Comparison of ENCODE assay signal across 8 mouse cellular contexts in genomic region chr8:64946441-64946819, GRCm38 (mm10). TPM values are rescaled to one million over a fixed set of nuclear protein-coding genes. Genes with fewer than 3 reads are reported as not detected.
DNase-seq lines count a peak whose midpoint lies in the region; ATAC-seq and TF ChIP-seq lines count a peak whose summit lies in the region.

No protein-coding gene starts in this region.

- H3K27ac ChIP-seq in cerebellum, adult 2 months (ENCODE audit: insufficient read depth, low read length) = no peak overlapping the region
- H3K27ac ChIP-seq in testis, adult 2 months (ENCODE audit: control insufficient read depth, insufficient read depth, low read depth, low read length) = peak overlapping the region; percentile 21; the same call in 1 of the 2 replicates
- H3K27ac ChIP-seq in limb, embryonic 12.5 days = no peak overlapping the region
- no peak overlapping the region for H3K27ac ChIP-seq in stomach, embryonic 16.5 days (ENCODE audit: low read length)

- WGBS in cerebellum, adult 2 months = 22% methylated on average over 8 of the region's 8 CpGs
- 54% methylated on average over 8 of the region's 8 CpGs for WGBS in limb, embryonic 12.5 days
- WGBS in stomach, embryonic 16.5 days = 50% methylated on average over 8 of the region's 8 CpGs

- H3K4me2 ChIP-seq in limb, embryonic 12.5 days = peak overlapping the region; percentile 69
- H3K4me2 ChIP-seq in stomach, embryonic 16.5 days (ENCODE audit: low read depth, low read length) = peak overlapping the region; percentile 66

- no peak for TF ChIP-seq CTCF in cerebellum, adult 2 months (IDR thresholded peaks at IDR 0.05; ENCODE audit: borderline replicate concordance, insufficient read depth, low read depth, low read length)
- no peak for TF ChIP-seq CTCF in testis, adult 2 months (IDR thresholded peaks at IDR 0.05; ENCODE audit: control insufficient read depth, insufficient read depth, insufficient replicate concordance, low read depth, low read length)

- no peak for TF ChIP-seq POLR2A in cerebellum, adult 2 months (IDR thresholded peaks at IDR 0.05; ENCODE audit: borderline replicate concordance, insufficient read depth, low read length)
- no peak for TF ChIP-seq POLR2A in testis, adult 2 months (IDR thresholded peaks at IDR 0.05; ENCODE audit: control insufficient read depth, low read depth, low read length)

- H3K9ac ChIP-seq in limb, embryonic 12.5 days (replicated peaks) = no peak overlapping the region
- H3K9ac ChIP-seq in stomach, embryonic 16.5 days (ENCODE audit: low read length) = peak overlapping the region; percentile 15; the same call in 1 of the 2 replicates

- H3K27me3 ChIP-seq in cerebellum, adult 2 months (ENCODE audit: control insufficient read depth, insufficient read depth, low read length) = no peaks in the 10 kb centered on the region
- H3K27me3 ChIP-seq in testis, adult 2 months (ENCODE audit: control insufficient read depth, insufficient read depth, low read length) = no peaks in the 10 kb centered on the region
- peaks cover 18% of the 10 kb centered on the region for H3K27me3 ChIP-seq in limb, embryonic 12.5 days
- H3K27me3 ChIP-seq in stomach, embryonic 16.5 days (ENCODE audit: control insufficient read depth, insufficient read depth, low read length) = no peaks in the 10 kb centered on the region; the same call in 1 of the 2 replicates

- H3K4me3 ChIP-seq in cerebellum, adult 2 months (replicated peaks; ENCODE audit: insufficient read depth, low read depth, low read length) = peak overlapping the region; percentile 69
- H3K4me3 ChIP-seq in testis, adult 2 months (ENCODE audit: control insufficient read depth, low read depth, low read length) = no peak overlapping the region
- H3K4me3 ChIP-seq in limb, embryonic 12.5 days (replicated peaks) = peak overlapping the region; percentile 79; the same call in 1 of the 2 replicates
- H3K4me3 ChIP-seq in stomach, embryonic 16.5 days (replicated peaks; ENCODE audit: low read length) = peak overlapping the region; percentile 28

- ATAC-seq in limb, embryonic 12.5 days (ENCODE audit: insufficient number of reproducible peaks, insufficient read depth, low FRiP score, low TSS enrichment, low read depth) = no peak
- no peak for ATAC-seq in stomach, embryonic 16.5 days (ENCODE audit: insufficient read depth, low FRiP score)

- no peaks in the 10 kb centered on the region for H3K36me3 ChIP-seq in testis, adult 2 months (ENCODE audit: control insufficient read depth, insufficient read depth, low read length)
- no peaks in the 10 kb centered on the region for H3K36me3 ChIP-seq in limb, embryonic 12.5 days
- H3K36me3 ChIP-seq in stomach, embryonic 16.5 days (ENCODE audit: control insufficient read depth, insufficient read depth, low read length) = no peaks in the 10 kb centered on the region

- no peaks in the 10 kb centered on the region for H3K9me3 ChIP-seq in limb, embryonic 12.5 days
- no peaks in the 10 kb centered on the region for H3K9me3 ChIP-seq in stomach, embryonic 16.5 days (replicated peaks; ENCODE audit: control insufficient read depth, low read length)

- peaks cover 2% of the 10 kb centered on the region; the same call in 1 of the 2 replicates for H3K4me1 ChIP-seq in cerebellum, adult 2 months (ENCODE audit: control insufficient read depth, insufficient read depth, low read length)
- peaks cover 6% of the 10 kb centered on the region for H3K4me1 ChIP-seq in testis, adult 2 months (ENCODE audit: control insufficient read depth, insufficient read depth, low read length)
- no peaks in the 10 kb centered on the region for H3K4me1 ChIP-seq in limb, embryonic 12.5 days (replicated peaks)
- H3K4me1 ChIP-seq in stomach, embryonic 16.5 days (ENCODE audit: control insufficient read depth, insufficient read depth, low read length) = no peaks in the 10 kb centered on the region

- DNase-seq in cerebellum, adult 2 months = no peak
- no peak for DNase-seq in cerebellum, postnatal 10 days
- no peak for DNase-seq in testis, postnatal 14 days (ENCODE audit: low spot score)
- DNase-seq in adrenal gland, adult 2 months = no peak
- no peak for DNase-seq in embryo, embryonic 10 days (ENCODE audit: low spot score)

RNA-seq across cellular contexts. Expression of gene Tmem192, which starts 0.6 kb away (rescaled TPM):
- 42.8 and 48.4 TPM in 2 replicates for polyA plus RNA-seq in cerebellum, adult 2 months (2012; rRNA removed)
- polyA plus RNA-seq in testis, adult 2 months (2012; rRNA removed) = 19.9 TPM in 2 replicates
- polyA plus RNA-seq in limb, embryonic 12.5 days (2016; fragmentation: Nextera tagmentation; extraction: Ambion mirVana) = 18.7 and 20.2 TPM in 2 replicates
- polyA plus RNA-seq in stomach, embryonic 16.5 days (2015; fragmentation: Nextera tagmentation; extraction: Ambion mirVana) = 28.4 TPM in 2 replicates
- 10 to 100 TPM; 57.5 to 77.8 TPM for total RNA-seq in adrenal gland, adult 2 months (2021)
- polyA plus RNA-seq in adrenal gland, adult 2 months (2012; rRNA removed) = 141 and 177 TPM in 2 replicates

RNA-seq across cellular contexts. Expression of gene Trim75, which starts 41.2 kb away (rescaled TPM):
- polyA plus RNA-seq in cerebellum, adult 2 months (2012; rRNA removed) = not detected in 2 replicates
- not detected in 2 replicates for polyA plus RNA-seq in testis, adult 2 months (2012; rRNA removed)
- 0.13 TPM in 1 of 2 replicates, not detected in the other for polyA plus RNA-seq in limb, embryonic 12.5 days (2016; fragmentation: Nextera tagmentation; extraction: Ambion mirVana)
- not detected in 2 replicates for polyA plus RNA-seq in stomach, embryonic 16.5 days (2015; fragmentation: Nextera tagmentation; extraction: Ambion mirVana)
- total RNA-seq in adrenal gland, adult 2 months (2021) = not detected
- polyA plus RNA-seq in adrenal gland, adult 2 months (2012; rRNA removed) = not detected in 2 replicates
